Mouse (Mus musculus): ENCODE results near the gene Tcf25. TPM values are rescaled to one million over a fixed set of nuclear protein-coding genes. Genes with fewer than 3 reads are reported as not detected.

Gene Tcf25
- total RNA-seq, 2 experiments from 2014 or later, result 86.8 to 187 TPM

GRCm38 (mm10) chr8:123453291-123453690 is 79.7 kb downstream of the Tcf25 start:
- ATAC-seq (ENCODE audit: poor library complexity, severe bottlenecking), result no peak

Other genes starting within 250 kb of the Tcf25 start
- gene Sult5a1, start 215.4 kb upstream of the Tcf25 start, total RNA-seq (2015), result not detected in 2 replicates
- gene Sult5a1, start 215.4 kb upstream of the Tcf25 start, total RNA-seq (2017), result not detected in 2 replicates
- 0.36 and 1.8 TPM in 2 replicates for gene Dpep1, start 187.5 kb upstream of the Tcf25 start, total RNA-seq (2015)
- 0.24 and 0.33 TPM in 2 replicates for gene Dpep1, start 187.5 kb upstream of the Tcf25 start, total RNA-seq (2017)
- 21.9 and 24.2 TPM in 2 replicates for gene Chmp1a, start 161.0 kb upstream of the Tcf25 start, total RNA-seq (2015)
- gene Chmp1a, start 161.0 kb upstream of the Tcf25 start, total RNA-seq (2017), result 36.1 and 42.8 TPM in 2 replicates
- gene Spata33, start 160.9 kb upstream of the Tcf25 start, total RNA-seq (2015), result 0.09 and 0.11 TPM in 2 replicates
- gene Spata33, start 160.9 kb upstream of the Tcf25 start, total RNA-seq (2017), result not detected in 2 replicates
- 11.1 and 13.8 TPM in 2 replicates for gene Cdk10, start 148.9 kb upstream of the Tcf25 start, total RNA-seq (2015)
- gene Cdk10, start 148.9 kb upstream of the Tcf25 start, total RNA-seq (2017), result 16.3 and 20.2 TPM in 2 replicates
- gene Spata2l, start 137.5 kb upstream of the Tcf25 start, total RNA-seq (2015), result 5.4 and 5.5 TPM in 2 replicates
- 2.2 and 4.7 TPM in 2 replicates for gene Spata2l, start 137.5 kb upstream of the Tcf25 start, total RNA-seq (2017)
- 13.5 and 16.4 TPM in 2 replicates for gene Zfp276, start 119.6 kb upstream of the Tcf25 start, total RNA-seq (2015)
- 15.7 and 30.6 TPM in 2 replicates for gene Zfp276, start 119.6 kb upstream of the Tcf25 start, total RNA-seq (2017)
- 19.3 and 19.7 TPM in 2 replicates for gene Vps9d1, start 119.4 kb upstream of the Tcf25 start, total RNA-seq (2015)
- 23.8 and 27.7 TPM in 2 replicates for gene Vps9d1, start 119.4 kb upstream of the Tcf25 start, total RNA-seq (2017)
- gene Fanca, start 55.2 kb upstream of the Tcf25 start, total RNA-seq (2015), result 29.5 and 36.3 TPM in 2 replicates
- gene Fanca, start 55.2 kb upstream of the Tcf25 start, total RNA-seq (2017), result 37.9 and 50.2 TPM in 2 replicates
- gene Spire2, start 41.0 kb upstream of the Tcf25 start, total RNA-seq (2015), result 0.07 TPM in 1 of 2 replicates, not detected in the other
- gene Spire2, start 41.0 kb upstream of the Tcf25 start, total RNA-seq (2017), result not detected in 2 replicates
- gene Mc1r, start 33.4 kb downstream of the Tcf25 start, total RNA-seq (2015), result not detected in 2 replicates
- not detected in 2 replicates for gene Mc1r, start 33.4 kb downstream of the Tcf25 start, total RNA-seq (2017)
- 0.89 and 1.0 TPM in 2 replicates for gene Tubb3, start 37.7 kb downstream of the Tcf25 start, total RNA-seq (2015)
- gene Tubb3, start 37.7 kb downstream of the Tcf25 start, total RNA-seq (2017), result 0.37 and 1.2 TPM in 2 replicates
- gene Def8, start 49.8 kb downstream of the Tcf25 start, total RNA-seq (2015), result 15.2 and 19.6 TPM in 2 replicates
- 24.9 and 27.3 TPM in 2 replicates for gene Def8, start 49.8 kb downstream of the Tcf25 start, total RNA-seq (2017)
- 10.4 and 11.7 TPM in 2 replicates for gene Afg3l1, start 104.2 kb downstream of the Tcf25 start, total RNA-seq (2015)
- gene Afg3l1, start 104.2 kb downstream of the Tcf25 start, total RNA-seq (2017), result 12.2 and 13.3 TPM in 2 replicates
- not detected in 2 replicates for gene Dbndd1, start 141.7 kb downstream of the Tcf25 start, total RNA-seq (2015)
- 0.07 TPM in 1 of 2 replicates, not detected in the other for gene Dbndd1, start 141.7 kb downstream of the Tcf25 start, total RNA-seq (2017)
- 1.4 and 1.7 TPM in 2 replicates for gene Gas8, start 145.1 kb downstream of the Tcf25 start, total RNA-seq (2015)
- gene Gas8, start 145.1 kb downstream of the Tcf25 start, total RNA-seq (2017), result 7.0 and 10.7 TPM in 2 replicates